Mouse (Mus musculus): ENCODE measurements around the gene Kifc3. TPM values are rescaled to one million over a fixed set of nuclear protein-coding genes. Genes with fewer than 3 reads are reported as not detected.

The Kifc3 gene
- polyA plus RNA-seq, 1 experiment from 2014 or later, result 28.6 TPM

DNA sequence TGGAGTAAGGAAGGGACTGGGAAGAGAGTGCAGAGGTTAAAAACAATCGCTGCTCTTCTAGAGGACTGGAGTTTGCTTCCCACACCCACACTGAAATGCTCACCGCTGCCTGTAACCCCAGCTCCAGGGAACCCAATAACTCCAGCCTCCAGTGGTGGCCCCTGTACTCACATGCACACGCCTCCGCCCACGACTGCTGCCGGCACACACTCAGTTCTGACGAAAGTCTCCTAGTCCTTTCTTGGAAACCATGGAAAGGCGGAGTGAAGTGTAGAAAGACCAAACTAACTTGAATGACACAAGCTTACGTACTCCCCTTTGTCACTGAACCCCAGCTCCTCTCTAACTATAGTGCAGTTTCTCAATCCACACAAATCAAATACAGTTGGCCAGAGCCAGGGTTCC is 2.6 kb downstream of the Kifc3 start:
- H3K27me3 ChIP-seq (replicated peaks), result no peaks in the 10 kb centered on the region
- no peak overlapping the region for H3K4me3 ChIP-seq (replicated peaks)
- WGBS, result 58% methylated on average over 9 of the region's 9 CpGs
- H3K27ac ChIP-seq, result no peak overlapping the region
- H3K4me2 ChIP-seq (replicated peaks), result no peak overlapping the region
- H3K4me1 ChIP-seq (replicated peaks), result 0 out of 2 replicates have a peak, but pooled peaks cover 4% of the 10 kb centered on the region
- H3K9me3 ChIP-seq, result no peaks in the 10 kb centered on the region
- H3K9ac ChIP-seq, result 0 out of 2 replicates have a peak overlapping the region, but pooled peaks have one; percentile 4
- H3K36me3 ChIP-seq, result no peaks in the 10 kb centered on the region
- peak; percentile 37; the same call in 1 of the 2 replicates for ATAC-seq

DNA sequence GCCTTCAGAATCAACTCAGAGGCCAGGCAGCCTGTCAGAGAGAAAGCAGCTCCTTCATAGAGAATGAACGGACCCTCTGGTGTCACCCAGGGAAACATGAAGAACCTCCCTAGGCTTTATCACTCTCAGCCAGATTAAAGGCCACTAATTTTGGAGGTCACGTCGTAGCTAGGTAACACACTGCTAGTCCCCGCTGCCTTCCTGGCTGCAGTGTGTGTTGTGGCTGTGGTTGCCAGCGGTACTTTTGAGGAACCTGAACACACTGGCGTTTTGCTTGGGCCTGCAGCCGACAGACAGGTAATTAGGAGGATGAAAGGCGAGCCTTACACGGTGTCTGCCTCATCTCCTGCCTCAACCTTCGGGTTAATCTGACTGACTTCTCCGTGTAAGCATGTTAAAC is 6.9 kb downstream of the Kifc3 start:
- no peak overlapping the region for H3K27ac ChIP-seq
- no peaks in the 10 kb centered on the region for H3K9me3 ChIP-seq
- 58% methylated on average over 11 of the region's 11 CpGs for WGBS
- H3K36me3 ChIP-seq, result no peaks in the 10 kb centered on the region
- no peak for ATAC-seq
- H3K27me3 ChIP-seq (replicated peaks), result no peaks in the 10 kb centered on the region
- no peak overlapping the region for H3K9ac ChIP-seq
- no peak overlapping the region for H3K4me3 ChIP-seq (replicated peaks)
- H3K4me1 ChIP-seq (replicated peaks), result no peaks in the 10 kb centered on the region
- H3K4me2 ChIP-seq (replicated peaks), result no peak overlapping the region

DNA sequence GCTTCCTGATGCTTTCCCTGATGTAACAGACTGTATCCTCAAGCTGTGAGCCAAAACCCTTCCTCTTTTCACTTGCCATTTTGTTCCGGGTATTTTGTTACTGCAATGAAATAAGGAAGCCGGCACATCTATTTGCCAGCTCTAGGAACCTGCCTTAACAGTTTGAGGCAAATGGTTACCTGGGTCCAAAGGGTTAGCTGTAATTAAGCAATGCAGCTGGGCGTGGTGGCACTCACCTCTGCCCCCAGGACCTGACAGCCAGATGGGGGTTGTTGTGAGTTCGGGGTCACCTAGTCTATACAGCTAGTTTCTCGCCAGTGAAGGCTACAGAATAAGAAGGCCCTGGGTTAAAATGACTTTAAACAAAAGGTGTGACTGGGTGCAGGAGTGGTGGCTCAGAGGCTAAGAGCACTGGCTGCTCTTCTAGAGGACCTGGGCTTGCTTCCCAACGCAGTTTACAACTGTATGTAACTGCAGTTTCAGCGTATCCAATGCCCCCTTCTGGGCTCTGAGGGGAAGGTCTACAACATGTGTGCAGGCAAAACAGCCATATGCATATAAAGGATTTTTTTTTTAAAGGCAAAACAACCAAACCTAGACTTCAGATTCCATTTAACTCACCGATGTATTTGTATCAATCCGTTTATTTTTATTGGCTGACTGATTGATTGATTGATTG is 11.0 kb downstream of the Kifc3 start:
- no peaks in the 10 kb centered on the region for H3K27me3 ChIP-seq (replicated peaks)
- H3K9me3 ChIP-seq, result no peaks in the 10 kb centered on the region
- H3K4me3 ChIP-seq (replicated peaks), result no peak overlapping the region
- H3K9ac ChIP-seq, result no peak overlapping the region
- H3K4me2 ChIP-seq (replicated peaks), result no peak overlapping the region
- no peak overlapping the region for H3K27ac ChIP-seq
- ATAC-seq, result peak; percentile 58
- 83% methylated on average over 9 of the region's 9 CpGs for WGBS
- H3K36me3 ChIP-seq, result no peaks in the 10 kb centered on the region
- no peaks in the 10 kb centered on the region for H3K4me1 ChIP-seq (replicated peaks)

DNA sequence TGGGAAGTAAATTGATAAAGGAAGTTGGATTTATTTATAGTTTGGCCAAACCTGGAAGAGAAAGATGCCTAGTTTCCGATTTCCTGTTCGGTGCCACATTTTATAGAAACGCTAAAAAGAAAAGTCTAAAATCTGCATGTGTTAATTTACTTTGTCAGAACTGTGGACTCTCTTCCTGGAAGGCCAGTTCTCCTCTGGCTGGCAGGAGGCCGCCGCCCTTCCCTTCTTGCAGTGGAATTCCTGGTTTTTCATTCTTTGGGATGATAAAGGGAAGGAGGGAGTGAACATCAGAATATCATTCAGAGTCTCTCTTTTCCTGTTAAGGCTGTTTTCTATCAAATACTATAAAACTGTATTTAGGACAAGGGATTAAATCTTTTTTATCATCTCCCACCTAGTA is 15.0 kb downstream of the Kifc3 start:
- ATAC-seq, result no peak
- no peaks in the 10 kb centered on the region for H3K27me3 ChIP-seq (replicated peaks)
- 58% methylated on average over 5 of the region's 5 CpGs for WGBS
- no peaks in the 10 kb centered on the region for H3K4me1 ChIP-seq (replicated peaks)
- no peaks in the 10 kb centered on the region for H3K36me3 ChIP-seq
- no peaks in the 10 kb centered on the region for H3K9me3 ChIP-seq
- no peak overlapping the region for H3K9ac ChIP-seq
- no peak overlapping the region for H3K27ac ChIP-seq
- H3K4me3 ChIP-seq (replicated peaks), result no peak overlapping the region
- H3K4me2 ChIP-seq (replicated peaks), result no peak overlapping the region

DNA sequence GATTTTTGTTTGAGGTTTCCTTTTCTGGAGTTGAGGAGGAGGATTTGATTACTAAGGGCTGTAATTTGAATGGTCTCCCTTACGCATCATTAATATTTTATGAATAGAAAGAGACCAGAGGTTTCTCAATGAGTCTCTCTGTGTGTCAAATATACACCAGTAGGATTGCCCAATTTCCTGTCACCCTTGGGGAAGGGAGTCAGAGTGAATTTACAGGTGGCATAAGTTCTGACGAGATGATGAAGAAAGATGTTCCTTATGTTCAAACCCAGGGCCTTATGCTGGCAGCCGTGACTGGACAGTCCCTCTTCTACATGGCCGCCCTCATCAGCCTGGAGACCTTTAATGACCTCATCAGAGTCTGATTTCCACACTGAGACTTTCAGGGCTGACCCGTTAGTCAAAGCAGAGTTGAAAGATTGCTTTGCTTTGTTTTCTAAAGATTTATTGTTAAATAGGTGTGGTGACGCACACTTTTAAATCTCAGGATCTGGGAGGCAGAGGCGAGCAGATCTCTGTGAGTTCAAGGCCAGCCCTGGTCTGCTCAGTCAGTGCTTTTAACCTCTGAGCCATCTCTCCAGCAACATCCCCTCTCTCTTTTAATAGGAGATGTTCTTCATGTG is 16.6 kb downstream of the Kifc3 start:
- no peak overlapping the region for H3K27ac ChIP-seq
- H3K9me3 ChIP-seq, result no peaks in the 10 kb centered on the region
- H3K9ac ChIP-seq, result no peak overlapping the region
- H3K27me3 ChIP-seq (replicated peaks), result no peaks in the 10 kb centered on the region
- ATAC-seq, result no peak
- WGBS, result 84% methylated on average over 7 of the region's 7 CpGs
- no peaks in the 10 kb centered on the region for H3K4me1 ChIP-seq (replicated peaks)
- no peak overlapping the region for H3K4me3 ChIP-seq (replicated peaks)
- no peaks in the 10 kb centered on the region for H3K36me3 ChIP-seq
- no peak overlapping the region for H3K4me2 ChIP-seq (replicated peaks)

DNA sequence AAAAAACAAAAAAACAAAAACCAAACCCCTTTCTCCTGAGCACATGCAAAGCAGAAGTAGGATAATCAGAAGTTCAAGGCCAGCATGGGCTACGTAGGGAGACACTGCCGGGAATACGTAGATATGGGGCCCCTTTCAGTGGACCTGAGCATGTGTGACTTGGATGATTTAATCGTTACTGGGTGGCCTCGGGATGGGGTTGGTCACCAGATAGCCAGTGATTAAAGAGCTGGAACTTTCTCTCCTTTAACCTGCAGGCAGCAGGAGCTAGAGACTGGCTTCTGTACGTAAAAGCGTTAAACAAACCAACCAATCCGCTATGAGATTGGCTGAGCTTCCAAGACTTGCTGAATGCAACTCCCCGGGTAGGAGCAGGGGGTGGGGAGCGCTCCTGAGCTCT is 17.5 kb downstream of the Kifc3 start:
- H3K27ac ChIP-seq, result no peak overlapping the region
- no peak overlapping the region for H3K9ac ChIP-seq
- H3K9me3 ChIP-seq, result no peaks in the 10 kb centered on the region
- H3K27me3 ChIP-seq (replicated peaks), result no peaks in the 10 kb centered on the region
- H3K4me1 ChIP-seq (replicated peaks), result no peaks in the 10 kb centered on the region
- ATAC-seq, result no peak
- no peak overlapping the region for H3K4me2 ChIP-seq (replicated peaks)
- H3K36me3 ChIP-seq, result no peaks in the 10 kb centered on the region
- 42% methylated on average over 10 of the region's 10 CpGs for WGBS
- no peak overlapping the region for H3K4me3 ChIP-seq (replicated peaks)

DNA sequence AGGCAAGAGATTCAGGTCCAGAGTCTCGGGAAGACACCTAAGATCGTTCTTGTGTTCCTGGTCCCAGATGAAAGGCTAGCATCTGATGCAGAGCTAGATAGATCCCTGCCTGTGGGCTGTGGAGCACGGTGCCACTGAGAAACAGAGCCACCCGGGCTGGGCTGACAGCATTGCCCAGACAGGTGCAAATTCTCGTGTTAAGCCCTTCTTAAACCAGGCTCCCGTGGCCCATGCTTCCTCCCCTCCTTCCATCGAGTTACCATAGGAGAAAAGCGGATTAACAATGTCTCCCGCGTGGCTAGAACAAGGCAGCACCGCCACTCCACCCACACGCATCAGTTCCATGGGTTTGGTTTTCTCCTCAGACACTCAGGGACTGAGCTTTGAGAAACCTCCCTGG is 18.4 kb downstream of the Kifc3 start:
- WGBS, result 83% methylated on average over 12 of the region's 12 CpGs
- no peak for ATAC-seq
- H3K27ac ChIP-seq, result no peak overlapping the region
- H3K36me3 ChIP-seq, result no peaks in the 10 kb centered on the region
- H3K4me3 ChIP-seq (replicated peaks), result no peak overlapping the region
- H3K9ac ChIP-seq, result no peak overlapping the region
- no peaks in the 10 kb centered on the region for H3K4me1 ChIP-seq (replicated peaks)
- no peak overlapping the region for H3K4me2 ChIP-seq (replicated peaks)
- H3K9me3 ChIP-seq, result no peaks in the 10 kb centered on the region
- H3K27me3 ChIP-seq (replicated peaks), result no peaks in the 10 kb centered on the region

DNA sequence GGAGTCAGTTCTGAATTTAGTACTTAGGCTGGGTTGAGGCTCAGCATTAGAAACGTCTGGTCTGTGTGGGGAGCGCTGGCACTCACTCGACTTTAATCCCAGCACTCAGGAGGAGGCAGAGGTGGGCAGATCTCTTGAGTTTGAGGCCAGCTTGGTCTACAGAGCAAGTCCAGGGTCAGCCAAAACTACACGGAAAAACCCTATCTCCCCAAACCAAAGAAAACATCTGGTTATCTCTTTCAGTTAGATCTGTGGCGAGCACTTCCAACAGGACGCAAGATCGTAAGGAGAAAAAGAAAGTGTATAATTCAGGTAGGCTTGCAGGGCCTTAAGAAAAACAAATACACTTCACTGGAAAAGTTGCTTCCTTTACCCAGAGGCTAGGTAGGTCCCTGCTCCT is 20.8 kb downstream of the Kifc3 start:
- Histone ChIP-seq H3K9ac (no peak overlapping the region), H3K27me3 (replicated peaks) (no peaks in the 10 kb centered on the region), H3K36me3 (no peaks in the 10 kb centered on the region), H3K9me3 (no peaks in the 10 kb centered on the region), H3K4me1 (replicated peaks) (no peaks in the 10 kb centered on the region), H3K4me3 (replicated peaks) (no peak overlapping the region), H3K27ac (no peak overlapping the region), H3K4me2 (replicated peaks) (no peak overlapping the region)
- 62% methylated on average over 7 of the region's 7 CpGs for WGBS
- no peak for ATAC-seq

DNA sequence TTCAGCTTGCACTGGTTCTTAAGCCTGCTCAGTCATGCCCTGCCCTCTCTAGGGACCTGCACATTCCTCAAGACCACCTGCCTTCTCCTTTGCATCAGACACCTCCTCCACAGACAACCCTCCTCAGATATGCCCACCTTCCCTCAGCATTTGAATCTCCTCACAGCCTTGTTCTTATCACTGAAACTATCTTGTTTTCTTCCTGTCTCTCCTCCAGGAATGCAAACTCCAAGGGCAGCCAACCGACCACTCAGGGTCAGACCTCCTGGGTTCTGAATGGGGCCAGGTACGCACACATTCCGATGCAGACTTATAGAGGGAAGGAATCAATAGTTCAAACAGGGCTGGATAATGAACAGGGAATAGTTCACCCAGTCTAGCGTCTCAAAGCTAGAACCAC is 24.4 kb downstream of the Kifc3 start:
- Histone ChIP-seq H3K27me3 (replicated peaks) (no peaks in the 10 kb centered on the region), H3K9me3 (no peaks in the 10 kb centered on the region), H3K4me3 (replicated peaks) (no peak overlapping the region), H3K4me1 (replicated peaks) (no peaks in the 10 kb centered on the region), H3K27ac (no peak overlapping the region), H3K36me3 (no peaks in the 10 kb centered on the region), H3K9ac (no peak overlapping the region), H3K4me2 (replicated peaks) (no peak overlapping the region)
- ATAC-seq, result no peak
- 57% methylated on average over 4 of the region's 4 CpGs for WGBS

DNA sequence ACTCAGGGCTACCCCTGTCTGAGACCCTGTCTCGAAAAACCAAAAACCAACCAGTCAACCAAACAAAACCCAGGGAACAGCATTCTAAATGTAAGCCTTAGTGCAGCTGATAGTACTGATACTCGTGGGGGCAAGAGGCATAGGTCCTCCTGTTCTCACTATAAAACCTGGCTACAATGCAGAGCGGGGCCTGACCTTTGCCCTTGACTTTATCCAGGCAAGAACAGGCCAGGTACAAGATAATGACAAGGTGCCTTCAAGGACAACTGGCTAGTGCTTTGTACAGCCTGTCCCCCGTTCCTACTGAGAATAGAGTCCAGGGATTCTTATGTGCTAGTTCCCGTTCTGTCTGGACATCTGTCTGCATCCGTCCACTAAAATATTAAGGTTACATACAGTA is 25.6 kb downstream of the Kifc3 start:
- Histone ChIP-seq H3K27ac (no peak overlapping the region), H3K27me3 (replicated peaks) (no peaks in the 10 kb centered on the region), H3K9ac (no peak overlapping the region), H3K4me2 (replicated peaks) (no peak overlapping the region), H3K4me3 (replicated peaks) (no peak overlapping the region), H3K36me3 (no peaks in the 10 kb centered on the region), H3K9me3 (no peaks in the 10 kb centered on the region), H3K4me1 (replicated peaks) (no peaks in the 10 kb centered on the region)
- ATAC-seq, result peak; percentile 25; the same call in 1 of the 2 replicates
- WGBS, result 77% methylated on average over 6 of the region's 6 CpGs

DNA sequence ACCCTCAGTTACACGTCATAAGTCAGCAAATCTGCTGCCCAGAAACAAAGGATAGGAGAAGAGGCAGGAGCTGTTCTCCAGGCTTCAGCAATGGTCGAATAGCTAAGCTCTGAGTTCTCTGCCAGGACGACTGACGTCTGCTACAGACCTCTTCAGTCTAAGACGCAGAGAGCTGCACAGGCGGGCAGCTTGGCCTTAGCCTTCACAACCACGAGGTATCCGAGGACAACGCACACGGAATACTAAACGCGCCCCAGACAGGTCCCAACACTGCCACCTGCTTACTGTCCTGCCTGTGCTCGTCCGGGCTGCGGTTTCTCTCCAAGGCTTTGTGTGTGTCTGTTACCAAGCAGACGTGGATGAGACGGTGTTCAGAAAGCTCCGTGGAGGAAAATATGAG is 26.8 kb downstream of the Kifc3 start:
- WGBS, result 49% methylated on average over 18 of the region's 18 CpGs
- Histone ChIP-seq H3K9me3 (no peaks in the 10 kb centered on the region), H3K4me2 (replicated peaks) (no peak overlapping the region), H3K27ac (no peak overlapping the region), H3K4me3 (replicated peaks) (no peak overlapping the region), H3K36me3 (no peaks in the 10 kb centered on the region), H3K27me3 (replicated peaks) (no peaks in the 10 kb centered on the region), H3K4me1 (replicated peaks) (no peaks in the 10 kb centered on the region), H3K9ac (no peak overlapping the region)
- ATAC-seq, result no peak

DNA sequence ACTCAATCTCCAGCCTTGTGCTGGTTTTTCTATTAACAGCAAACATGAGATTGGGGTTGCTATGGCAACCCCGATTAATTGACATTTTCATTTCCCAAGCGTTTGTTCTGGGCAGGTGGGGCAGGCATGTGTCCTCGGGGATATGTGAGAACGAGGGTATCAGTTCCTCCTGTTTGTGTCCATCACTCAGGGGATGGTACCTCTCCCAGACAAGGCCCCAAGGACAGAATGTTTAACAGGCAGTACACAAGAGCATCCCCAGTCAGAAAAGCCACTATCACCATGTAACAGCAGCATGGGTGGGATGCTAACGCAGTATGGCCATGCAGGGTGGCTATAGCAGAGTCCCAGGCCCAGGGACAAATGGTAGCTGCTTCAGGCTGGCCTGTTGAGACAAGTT is 27.3 kb downstream of the Kifc3 start:
- Histone ChIP-seq H3K27me3 (replicated peaks) (no peaks in the 10 kb centered on the region), H3K4me1 (replicated peaks) (no peaks in the 10 kb centered on the region), H3K36me3 (no peaks in the 10 kb centered on the region), H3K9ac (no peak overlapping the region), H3K4me3 (replicated peaks) (no peak overlapping the region), H3K9me3 (no peaks in the 10 kb centered on the region), H3K27ac (no peak overlapping the region), H3K4me2 (replicated peaks) (no peak overlapping the region)
- WGBS, result 52% methylated on average over 5 of the region's 5 CpGs
- no peak for ATAC-seq

DNA sequence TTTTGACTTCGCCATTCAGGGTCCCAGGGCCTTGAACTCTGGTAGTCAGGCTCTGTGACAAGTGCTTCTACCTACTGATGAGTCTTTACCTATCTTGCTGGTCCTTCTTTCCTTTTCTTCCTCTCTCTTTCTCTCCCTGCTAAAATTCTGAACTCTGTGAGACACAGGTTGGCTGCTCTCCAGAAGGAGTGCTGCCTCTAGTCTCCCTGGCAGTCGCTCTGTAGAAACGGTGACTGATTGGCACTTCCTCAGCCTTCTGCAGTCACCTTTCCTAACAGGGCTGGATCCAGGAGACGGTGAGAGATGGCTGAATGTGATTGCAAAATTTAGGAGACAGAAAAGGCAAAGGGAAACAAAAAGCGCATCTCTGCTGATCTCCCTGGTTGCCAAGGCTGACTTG is 30.2 kb downstream of the Kifc3 start:
- no peaks in the 10 kb centered on the region for H3K36me3 ChIP-seq
- no peak overlapping the region for H3K4me3 ChIP-seq (replicated peaks)
- no peak overlapping the region for H3K27ac ChIP-seq
- ATAC-seq, result no peak
- H3K9me3 ChIP-seq, result no peaks in the 10 kb centered on the region
- 63% methylated on average over 5 of the region's 5 CpGs for WGBS
- H3K27me3 ChIP-seq (replicated peaks), result no peaks in the 10 kb centered on the region
- no peaks in the 10 kb centered on the region for H3K4me1 ChIP-seq (replicated peaks)
- no peak overlapping the region for H3K9ac ChIP-seq
- H3K4me2 ChIP-seq (replicated peaks), result no peak overlapping the region

All from intestine, embryonic 15.5 days (tissue).